Mouse (Mus musculus): ENCODE measurements around the gene Nckap1.

GRCm38 (mm10) chr2:80599850-80600249 is 18.7 kb upstream of the Nckap1 start:
- TF ChIP-seq CTCF (IDR thresholded peaks at IDR 0.05; ENCODE audit: low read depth) = no peak
- TF ChIP-seq EP300 (IDR thresholded peaks at IDR 0.05; ENCODE audit: low read depth) = no peak
